Mouse (Mus musculus): ENCODE measurements around the gene Nedd4. TPM values are rescaled to one million over a fixed set of nuclear protein-coding genes. Genes with fewer than 3 reads are reported as not detected.
A peak's percentile ranks its signal among the peaks of the same experiment; 100 is the strongest.
"Not testable (repeated sequence)": the region's sequence is repeated elsewhere in the genome, so short reads cannot be mapped to it uniquely, and the experiment has no call there.

Nedd4 gene
- polyA plus RNA-seq, 1 experiment = 1,364 TPM

- peak overlapping the region; percentile 88 for H3K27ac ChIP-seq (ENCODE audit: insufficient read depth, low read length)
- H3K4me1 ChIP-seq (ENCODE audit: control insufficient read depth, insufficient read depth, low read length) = peaks cover 5% of the 10 kb centered on the region
- TF ChIP-seq POLR2A (IDR thresholded peaks at IDR 0.05; ENCODE audit: low read depth, low read length) (peak; percentile 69), CTCF (IDR thresholded peaks at IDR 0.05; ENCODE audit: borderline replicate concordance, insufficient read depth, low read length) (no peak)
- H3K4me3 ChIP-seq (ENCODE audit: insufficient read depth, low read length) = peak overlapping the region; percentile 18
These were observed 618 bp upstream of the Nedd4 start for GRCm38 (mm10) chr9:72661561-72661894.

GRCm38 (mm10) chr9:72662691-72663533 is 766 bp downstream of the Nedd4 start:
- Histone ChIP-seq H3K27ac (ENCODE audit: insufficient read depth, low read length) (peak overlapping the region; percentile 95), H3K4me3 (ENCODE audit: insufficient read depth, low read length) (peak overlapping the region; percentile 96), H3K4me1 (ENCODE audit: control insufficient read depth, insufficient read depth, low read length) (peaks cover 9% of the 10 kb centered on the region)
- peak; percentile 94 for TF ChIP-seq POLR2A (IDR thresholded peaks at IDR 0.05; ENCODE audit: low read depth, low read length)
- TF ChIP-seq CTCF (IDR thresholded peaks at IDR 0.05; ENCODE audit: borderline replicate concordance, insufficient read depth, low read length) = no peak

GRCm38 (mm10) chr9:72663534-72663918 is 1.4 kb downstream of the Nedd4 start:
- no peak for TF ChIP-seq CTCF (IDR thresholded peaks at IDR 0.05; ENCODE audit: borderline replicate concordance, insufficient read depth, low read length)
- TF ChIP-seq POLR2A (IDR thresholded peaks at IDR 0.05; ENCODE audit: low read depth, low read length) = no peak
- peak overlapping the region; percentile 95 for H3K27ac ChIP-seq (ENCODE audit: insufficient read depth, low read length)
- H3K4me1 ChIP-seq (ENCODE audit: control insufficient read depth, insufficient read depth, low read length) = peaks cover 9% of the 10 kb centered on the region
- H3K4me3 ChIP-seq (ENCODE audit: insufficient read depth, low read length) = peak overlapping the region; percentile 96

- peak overlapping the region; percentile 96 for H3K4me3 ChIP-seq (ENCODE audit: insufficient read depth, low read length)
- peak overlapping the region; percentile 95 for H3K27ac ChIP-seq (ENCODE audit: insufficient read depth, low read length)
- peaks cover 11% of the 10 kb centered on the region for H3K4me1 ChIP-seq (ENCODE audit: control insufficient read depth, insufficient read depth, low read length)
- TF ChIP-seq CTCF (IDR thresholded peaks at IDR 0.05; ENCODE audit: borderline replicate concordance, insufficient read depth, low read length) (no peak), POLR2A (IDR thresholded peaks at IDR 0.05; ENCODE audit: low read depth, low read length) (peak; percentile 35; the same call in 1 of the 2 replicates)
These were observed 2.5 kb downstream of the Nedd4 start for GRCm38 (mm10) chr9:72664409-72665351.

DNA sequence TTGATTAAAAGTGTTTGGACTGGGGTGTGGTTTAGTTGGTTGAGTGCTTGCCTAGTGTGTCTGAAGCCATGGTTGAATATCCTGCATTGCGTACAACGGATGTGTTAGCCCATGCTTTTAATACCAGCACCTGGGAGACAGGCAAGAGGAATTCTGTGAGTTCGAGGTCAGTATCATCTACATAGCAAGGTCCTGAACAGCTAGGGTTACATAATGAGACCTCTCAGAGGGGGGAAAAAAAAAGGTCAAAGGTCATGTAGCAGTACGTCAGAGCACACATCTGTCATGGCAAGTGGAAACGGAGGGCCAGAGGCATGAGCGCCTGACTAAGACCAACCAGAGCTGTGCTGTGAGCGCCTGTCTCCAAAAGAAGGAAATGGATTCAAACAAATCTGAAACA is 3.4 kb downstream of the Nedd4 start:
- H3K4me3 ChIP-seq (ENCODE audit: insufficient read depth, low read length) = peak overlapping the region; percentile 21; the same call in 1 of the 2 replicates
- TF ChIP-seq CTCF (IDR thresholded peaks at IDR 0.05; ENCODE audit: borderline replicate concordance, insufficient read depth, low read length) (no peak), POLR2A (IDR thresholded peaks at IDR 0.05; ENCODE audit: low read depth, low read length) (no peak)
- no peak overlapping the region; the same call in 1 of the 2 replicates for H3K27ac ChIP-seq (ENCODE audit: insufficient read depth, low read length)
- H3K4me1 ChIP-seq (ENCODE audit: control insufficient read depth, insufficient read depth, low read length) = peaks cover 13% of the 10 kb centered on the region

DNA sequence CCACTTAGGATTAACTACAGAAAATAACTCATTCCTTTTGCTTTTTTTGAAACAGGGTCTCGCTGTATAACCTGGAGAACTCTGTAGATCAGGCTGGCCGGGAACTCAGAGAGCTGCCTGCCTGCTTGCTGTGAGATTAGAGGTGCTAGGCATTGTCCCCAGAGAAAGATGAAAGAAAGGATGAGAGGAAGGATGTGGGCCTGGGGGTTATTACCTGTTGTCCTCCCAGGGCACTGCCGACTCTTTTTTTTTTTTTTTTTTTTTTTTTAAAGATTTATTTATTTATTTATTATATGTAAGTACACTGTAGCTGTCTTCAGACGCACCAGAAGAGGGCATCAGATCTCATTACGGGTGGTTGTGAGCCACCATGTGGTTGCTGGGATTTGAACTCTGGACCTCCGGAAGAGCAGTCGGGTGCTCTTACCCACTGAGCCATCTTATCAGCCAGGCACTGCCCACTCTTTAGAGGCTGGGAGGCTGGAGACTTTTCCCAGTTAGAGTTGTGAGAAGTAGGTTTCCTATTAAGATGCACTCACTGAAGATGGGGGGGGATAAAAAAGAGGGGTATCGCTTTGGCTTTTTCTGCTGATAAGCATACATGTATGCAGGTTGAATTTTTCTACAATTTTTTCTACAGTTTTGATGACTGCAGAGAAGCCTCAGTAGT is 4.3 kb downstream of the Nedd4 start:
- peaks cover 13% of the 10 kb centered on the region for H3K4me1 ChIP-seq (ENCODE audit: control insufficient read depth, insufficient read depth, low read length)
- H3K4me3 ChIP-seq (ENCODE audit: insufficient read depth, low read length); H3K27ac ChIP-seq (ENCODE audit: insufficient read depth, low read length): not testable (repeated sequence)

DNA sequence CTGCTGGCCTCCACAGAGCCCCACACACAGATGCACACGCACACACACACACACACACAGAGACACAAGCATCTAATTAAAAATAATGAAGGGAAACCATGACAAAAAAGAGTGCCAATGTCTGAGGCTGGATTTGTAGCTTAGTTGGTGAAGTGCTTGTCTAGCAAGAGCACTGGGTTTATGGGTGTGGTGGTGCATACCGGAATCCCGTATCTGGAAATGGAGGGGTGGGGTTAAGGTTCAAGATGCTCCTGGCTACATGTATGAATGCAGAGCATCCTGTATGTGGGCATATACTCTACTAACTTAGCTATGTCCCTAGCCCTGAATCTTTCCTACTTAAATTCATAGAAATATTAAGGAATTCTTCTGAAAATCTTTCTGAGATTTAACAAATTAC is 5.0 kb downstream of the Nedd4 start:
- H3K4me1 ChIP-seq (ENCODE audit: control insufficient read depth, insufficient read depth, low read length) = peaks cover 13% of the 10 kb centered on the region
- no peak overlapping the region; the same call in 1 of the 2 replicates for H3K27ac ChIP-seq (ENCODE audit: insufficient read depth, low read length)
- no peak overlapping the region for H3K4me3 ChIP-seq (ENCODE audit: insufficient read depth, low read length)
- no peak for TF ChIP-seq POLR2A (IDR thresholded peaks at IDR 0.05; ENCODE audit: low read depth, low read length)
- no peak for TF ChIP-seq CTCF (IDR thresholded peaks at IDR 0.05; ENCODE audit: borderline replicate concordance, insufficient read depth, low read length)

DNA sequence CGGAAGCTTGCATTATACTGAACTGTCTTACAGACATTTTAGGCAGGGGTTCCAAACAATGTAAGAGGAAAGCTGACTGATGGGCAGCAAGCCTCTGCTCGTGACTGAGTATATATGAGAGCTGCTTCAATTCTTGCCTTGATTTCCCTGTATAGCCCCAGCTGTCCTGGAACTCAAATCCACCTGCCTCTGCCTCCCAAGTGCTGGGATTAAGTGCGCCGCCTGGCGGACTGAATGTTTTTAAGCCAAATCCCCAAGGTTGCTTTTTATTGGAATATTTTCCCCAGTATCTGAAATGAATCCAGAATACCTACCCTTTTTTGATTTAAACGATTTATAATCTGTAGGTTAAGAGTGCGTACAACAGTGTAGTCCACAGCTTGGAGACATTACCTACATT is 7.2 kb downstream of the Nedd4 start:
- Histone ChIP-seq H3K4me3 (ENCODE audit: insufficient read depth, low read length) (no peak overlapping the region), H3K4me1 (ENCODE audit: control insufficient read depth, insufficient read depth, low read length) (peaks cover 13% of the 10 kb centered on the region), H3K27ac (ENCODE audit: insufficient read depth, low read length) (no peak overlapping the region)
- no peak for TF ChIP-seq POLR2A (IDR thresholded peaks at IDR 0.05; ENCODE audit: low read depth, low read length)
- no peak for TF ChIP-seq CTCF (IDR thresholded peaks at IDR 0.05; ENCODE audit: borderline replicate concordance, insufficient read depth, low read length)

GRCm38 (mm10) chr9:72672361-72672760 is 10.2 kb downstream of the Nedd4 start:
- Histone ChIP-seq H3K27ac (ENCODE audit: insufficient read depth, low read length) (no peak overlapping the region), H3K4me3 (ENCODE audit: insufficient read depth, low read length) (no peak overlapping the region), H3K4me1 (ENCODE audit: control insufficient read depth, insufficient read depth, low read length) (peaks cover 3% of the 10 kb centered on the region; the same call in 1 of the 2 replicates)
- TF ChIP-seq CTCF (IDR thresholded peaks at IDR 0.05; ENCODE audit: borderline replicate concordance, insufficient read depth, low read length) (peak; percentile 86), POLR2A (IDR thresholded peaks at IDR 0.05; ENCODE audit: low read depth, low read length) (no peak)
